Mouse (Mus musculus): ENCODE data around the gene Prss54.

DNA sequence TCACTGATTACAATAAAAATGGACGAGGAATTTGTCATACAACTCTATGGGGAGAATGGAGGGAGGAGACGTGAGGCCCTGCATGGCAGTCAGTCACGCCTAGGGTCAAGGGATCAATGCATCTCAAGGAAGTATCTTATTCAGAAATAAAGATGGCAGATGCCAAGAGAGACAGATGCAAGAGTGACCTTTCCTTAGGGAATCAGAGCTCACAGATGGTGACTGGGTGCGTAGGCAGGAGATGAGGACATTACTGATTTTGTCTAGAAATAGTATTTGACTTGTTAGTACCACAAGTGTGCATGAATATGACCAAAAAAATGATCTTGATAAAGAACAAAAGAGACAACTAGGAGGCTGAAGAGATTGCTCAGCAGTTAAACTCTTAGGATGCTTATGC is 63.9 kb downstream of the Prss54 start:
- TF ChIP-seq HCFC1 (IDR thresholded peaks at IDR 0.05; ENCODE audit: borderline replicate concordance, insufficient read depth, low read length) (no peak), CHD2 (IDR thresholded peaks at IDR 0.05; ENCODE audit: low read depth, low read length) (no peak), ZC3H11A (IDR thresholded peaks at IDR 0.05; ENCODE audit: borderline replicate concordance, low read depth, low read length) (no peak), ZNF384 (IDR thresholded peaks at IDR 0.05; ENCODE audit: low read depth, low read length) (no peak), MAFK (IDR thresholded peaks at IDR 0.05; ENCODE audit: insufficient read depth, low read depth, low read length) (no peak)
